Mouse (Mus musculus) forebrain, embryonic 13.5 days (tissue): ENCODE measurements around the gene Iqcf5. TPM values are rescaled to one million over a fixed set of nuclear protein-coding genes. Genes with fewer than 3 reads are reported as not detected.
A peak's percentile ranks its signal among the peaks of the same experiment; 100 is the strongest.

Experiments used
- ATAC-seq: fragments of 200-750 bp; cut with Nextera tagmentation; 2 replicates; pipeline ENCODE4 v1.8.0; 2017
- H3K27ac ChIP-seq: fragments of 300-500 bp; sonication (generic); 2 replicates; pipeline ENCODE4 v1.5.1; 2015; ENCODE audit warnings: inconsistent platforms, mild to moderate bottlenecking, moderate library complexity
- H3K27me3 ChIP-seq: fragments of 300-500 bp; sonication (generic); 2 replicates; pipeline ENCODE4 v1.6.1; 2015; ENCODE audit warnings: mild to moderate bottlenecking, inconsistent platforms
- H3K36me3 ChIP-seq: fragments of 300-500 bp; sonication (generic); 2 replicates; pipeline ENCODE4 v1.6.1; 2015; ENCODE audit warnings: mild to moderate bottlenecking, inconsistent platforms; ENCODE audit not compliant: poor library complexity, severe bottlenecking
- H3K4me1 ChIP-seq: fragments of 300-500 bp; sonication (generic); 2 replicates; pipeline ENCODE4 v1.6.1; 2015; ENCODE audit warnings: inconsistent platforms
- H3K4me2 ChIP-seq: fragments of 300-500 bp; sonication (generic); 2 replicates; pipeline ENCODE4 v1.6.1; 2015; ENCODE audit warnings: inconsistent platforms, mild to moderate bottlenecking, moderate library complexity
- H3K4me3 ChIP-seq: fragments of 300-500 bp; sonication (generic); 2 replicates; pipeline ENCODE4 v1.5.1; 2015; ENCODE audit warnings: mild to moderate bottlenecking, inconsistent platforms
- H3K9ac ChIP-seq: fragments of 300-500 bp; sonication (generic); 2 replicates; pipeline ENCODE4 v1.6.1; 2015; ENCODE audit warnings: mild to moderate bottlenecking, inconsistent platforms
- H3K9me3 ChIP-seq: fragments of 300-500 bp; sonication (generic); replicated peaks from 2 replicates; pipeline ENCODE4 v1.6.1; 2016; ENCODE audit warnings: inconsistent platforms
- WGBS: fragments of 180-500 bp; shearing (Covaris S2); methylation state at CpG from one replicate; pipeline ENCODE4 v1.1.7; 2015; 5-methylcytosine and 5-hydroxymethylcytosine counted together
- polyA plus RNA-seq: library from polyadenylated mRNA; unstranded; fragments of >200 nt; fragmentation: Nextera tagmentation; extraction: Ambion mirVana; gene quantifications from 2 replicates; pipeline ENCODE4 v1.2.1, GENCODE M21; 2015

The Iqcf5 gene
- polyA plus RNA-seq, 1 experiment from 2014 or later: not detected

DNA sequence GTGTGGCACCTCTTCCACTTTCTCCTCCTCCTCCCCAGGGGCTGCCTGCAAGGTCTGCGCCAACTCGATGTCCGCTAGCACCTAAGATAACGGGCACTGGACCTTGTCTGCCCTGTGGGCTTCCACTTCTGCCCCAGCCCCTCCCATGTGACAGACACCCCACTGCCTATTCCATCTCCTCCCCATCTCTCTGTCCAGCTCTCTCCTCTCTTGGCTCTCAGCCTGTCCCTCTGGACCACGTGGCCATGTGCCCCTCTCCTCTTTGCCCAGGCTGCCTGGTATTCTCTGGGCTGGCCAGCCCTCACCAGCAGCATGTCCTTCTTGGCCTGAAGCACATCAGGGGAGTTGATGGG, 40.6 kb upstream of the Iqcf5 start:
- H3K27me3 ChIP-seq: no peaks in the 10 kb centered on the region
- H3K9me3 ChIP-seq: no peaks in the 10 kb centered on the region
- no peak overlapping the region; the same call in 1 of the 2 replicates for H3K9ac ChIP-seq
- peaks cover 36% of the 10 kb centered on the region for H3K4me1 ChIP-seq
- no peaks in the 10 kb centered on the region for H3K36me3 ChIP-seq
- no peak for ATAC-seq
- no peak overlapping the region for H3K27ac ChIP-seq
- 79% methylated on average over 5 of the region's 5 CpGs for WGBS
- no peak overlapping the region for H3K4me2 ChIP-seq
- H3K4me3 ChIP-seq: no peak overlapping the region

DNA sequence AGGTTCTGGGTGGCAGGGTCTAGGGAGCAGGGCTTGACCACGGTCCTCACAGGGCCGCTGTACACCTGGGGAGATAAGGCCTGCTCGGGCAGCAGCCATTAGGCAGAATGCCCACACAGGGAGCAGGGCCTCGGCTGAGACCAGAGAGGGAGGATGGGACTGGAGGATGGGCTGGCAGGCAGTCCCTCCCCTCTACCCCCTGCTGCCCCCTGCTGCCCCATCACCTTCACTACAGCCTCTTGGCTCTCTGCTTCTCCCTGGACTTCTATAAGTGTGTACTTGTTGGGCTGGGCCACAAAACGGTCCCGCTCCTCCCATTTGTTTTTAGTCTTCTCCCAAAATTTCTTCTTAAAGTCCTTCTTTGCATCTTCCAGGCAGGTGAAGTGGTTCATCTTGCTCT, 39.9 kb upstream of the Iqcf5 start:
- H3K36me3 ChIP-seq: 0 out of 2 replicates have a peak, but pooled peaks cover 3% of the 10 kb centered on the region
- H3K27me3 ChIP-seq: no peaks in the 10 kb centered on the region
- no peak overlapping the region for H3K4me3 ChIP-seq
- 5% methylated on average over 6 of the region's 6 CpGs for WGBS
- H3K9ac ChIP-seq: 0 out of 2 replicates have a peak overlapping the region, but pooled peaks have one; percentile 2
- no peak overlapping the region for H3K27ac ChIP-seq
- no peak; the same call in 1 of the 2 replicates for ATAC-seq
- no peaks in the 10 kb centered on the region for H3K9me3 ChIP-seq
- H3K4me1 ChIP-seq: peaks cover 36% of the 10 kb centered on the region
- H3K4me2 ChIP-seq: peak overlapping the region; percentile 22; the same call in 1 of the 2 replicates

DNA sequence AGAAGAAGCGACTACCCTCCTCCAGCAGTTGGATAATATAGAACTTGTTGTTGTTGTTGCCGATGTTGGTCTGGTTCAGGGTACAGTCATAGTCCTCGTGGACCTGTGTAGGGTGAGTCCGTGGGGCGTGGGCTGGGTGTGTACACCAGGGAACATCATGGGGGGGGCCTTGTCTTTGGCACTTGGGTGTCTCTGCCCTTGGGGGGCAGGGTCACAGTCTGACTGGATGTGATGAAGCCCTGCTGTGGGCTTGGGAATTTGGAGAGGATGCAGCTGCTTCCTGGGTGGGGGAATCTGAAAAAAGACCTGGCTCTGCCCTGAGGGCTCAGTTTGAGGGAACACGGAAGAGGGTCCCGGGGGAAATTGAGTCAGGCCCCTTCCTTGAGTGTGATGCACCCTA, 39.3 kb upstream of the Iqcf5 start:
- ATAC-seq: no peak
- peaks cover 36% of the 10 kb centered on the region for H3K4me1 ChIP-seq
- peaks cover 8% of the 10 kb centered on the region; the same call in 1 of the 2 replicates for H3K36me3 ChIP-seq
- no peak overlapping the region for H3K4me3 ChIP-seq
- no peak overlapping the region for H3K27ac ChIP-seq
- H3K4me2 ChIP-seq: no peak overlapping the region
- WGBS: 61% methylated on average over 7 of the region's 7 CpGs
- H3K27me3 ChIP-seq: no peaks in the 10 kb centered on the region
- no peaks in the 10 kb centered on the region for H3K9me3 ChIP-seq
- no peak overlapping the region for H3K9ac ChIP-seq

DNA sequence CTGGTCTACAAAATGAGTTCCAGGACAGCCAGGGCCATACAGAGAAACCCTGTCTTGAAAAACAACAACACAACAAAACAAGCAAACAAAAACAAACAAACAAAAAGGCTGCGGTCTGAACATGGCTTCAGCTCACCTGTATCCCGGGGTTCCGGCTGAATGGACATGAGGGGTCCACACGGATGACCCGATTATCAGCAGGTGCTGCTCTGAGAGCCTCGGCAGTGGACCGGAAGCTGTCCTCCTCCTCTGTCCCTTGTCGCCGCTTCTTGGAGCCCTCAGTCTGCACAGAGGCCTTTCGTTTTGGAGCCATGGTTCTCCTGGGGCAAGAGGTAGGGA, 38.7 kb upstream of the Iqcf5 start, which contains the start of gene Rrp9:
Gene Rrp9 (plus strand): TSS at position 301 of the 339 bp plus-strand sequence.
- Histone ChIP-seq H3K27ac (no peak within 1 kb of the TSS), H3K4me2 (peak within 1 kb of the TSS; percentile 92), H3K27me3 (no peaks in the 10 kb centered on the region), H3K9ac (peak within 1 kb of the TSS; percentile 31; the same call in 1 of the 2 replicates), H3K36me3 (peaks cover 14% of the 10 kb centered on the region), H3K4me3 (0 out of 2 replicates have a peak within 1 kb of the TSS, but pooled peaks have one; percentile 70), H3K9me3 (no peaks in the 10 kb centered on the region), H3K4me1 (peaks cover 36% of the 10 kb centered on the region)
- 88% methylated on average over 10 of the region's 10 CpGs for WGBS
- no peak for ATAC-seq

DNA sequence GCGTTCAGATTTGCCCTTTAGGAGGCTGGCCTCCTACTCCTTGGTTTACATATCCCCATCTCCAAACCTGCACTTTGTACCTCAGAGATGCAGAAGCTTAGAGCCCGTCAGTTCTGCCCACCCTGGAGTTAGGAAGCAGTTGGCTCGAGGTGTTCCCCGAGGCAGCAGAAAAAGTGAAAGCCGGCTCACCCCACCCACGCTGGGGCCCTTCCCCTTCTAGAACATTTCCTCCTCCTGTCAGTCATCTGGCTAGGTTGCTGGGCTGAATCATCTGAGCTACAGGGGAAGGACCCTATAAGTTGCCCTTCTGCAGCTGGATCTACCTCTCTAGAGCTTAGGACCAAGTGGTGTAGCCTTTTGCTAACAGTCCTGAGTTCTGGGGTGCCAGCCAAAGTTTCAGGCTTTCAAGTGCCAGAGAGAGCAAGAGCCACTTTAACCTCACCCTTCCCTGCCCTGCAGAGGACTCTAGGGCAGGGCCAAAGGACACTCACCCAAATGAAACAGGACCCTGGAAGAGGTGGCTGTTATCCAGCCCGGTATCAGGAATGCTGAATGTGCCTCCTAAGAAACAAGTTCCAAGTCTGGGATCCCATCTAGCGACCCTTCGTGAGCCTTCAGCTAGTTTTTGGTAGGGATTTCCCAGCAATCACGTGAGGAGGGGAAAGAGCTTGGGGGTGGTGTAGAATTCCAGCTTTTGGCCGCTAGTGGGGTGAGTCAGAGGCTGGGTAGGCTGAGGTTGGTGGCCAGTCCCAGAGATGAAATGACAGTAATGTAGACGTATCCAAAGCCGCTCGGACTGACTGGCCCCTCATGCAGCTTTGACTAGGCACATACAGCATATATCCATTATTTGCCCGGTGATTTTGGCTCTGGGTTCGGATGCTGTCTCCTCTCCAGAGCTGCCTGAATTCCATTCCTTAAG, 38.1 kb upstream of the Iqcf5 start:
- peaks cover 21% of the 10 kb centered on the region for H3K36me3 ChIP-seq
- H3K27me3 ChIP-seq: no peaks in the 10 kb centered on the region
- H3K4me2 ChIP-seq: peak overlapping the region; percentile 92
- no peaks in the 10 kb centered on the region for H3K9me3 ChIP-seq
- peaks cover 36% of the 10 kb centered on the region for H3K4me1 ChIP-seq
- WGBS: 33% methylated on average over 16 of the region's 16 CpGs
- peak overlapping the region; percentile 31; the same call in 1 of the 2 replicates for H3K9ac ChIP-seq
- H3K27ac ChIP-seq: no peak overlapping the region
- 0 out of 2 replicates have a peak overlapping the region, but pooled peaks have one; percentile 70 for H3K4me3 ChIP-seq
- ATAC-seq: no peak; the same call in 1 of the 2 replicates

DNA sequence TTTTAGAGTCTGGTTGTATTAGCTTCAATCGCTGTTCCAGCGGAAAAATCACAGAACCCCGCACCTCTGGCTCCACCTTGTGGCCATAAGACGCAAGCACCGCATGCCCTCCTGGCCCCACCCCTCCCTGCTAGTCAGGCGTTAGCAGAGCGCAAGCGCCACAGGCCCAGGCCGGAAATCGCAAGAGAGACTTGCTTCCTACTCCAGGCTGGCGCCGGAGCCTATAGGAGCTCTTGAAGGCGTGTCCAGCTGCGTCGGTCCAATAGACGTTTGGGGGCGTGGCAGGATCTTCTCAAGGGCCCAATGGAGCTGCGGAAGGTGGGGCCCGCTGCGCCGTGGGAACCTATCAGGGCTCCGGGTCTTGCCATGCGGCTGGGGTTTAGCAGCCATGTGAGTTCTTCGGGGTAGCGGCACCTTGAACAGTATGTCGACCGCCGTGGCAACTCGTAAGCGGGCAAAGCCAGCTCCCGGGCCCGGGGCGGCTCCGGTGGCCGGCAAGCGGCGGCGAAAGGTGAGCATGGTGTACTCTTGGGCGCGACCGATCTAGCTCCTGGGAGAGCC, 37.4 kb upstream of the Iqcf5 start, which contains the start of gene Parp3:
Gene Parp3 (minus strand): TSS at position 26 of the 561 bp plus-strand sequence.
- H3K36me3 ChIP-seq: peaks cover 28% of the 10 kb centered on the region
- WGBS: under 1% methylated on average over 40 of the region's 41 CpGs
- peak within 1 kb of the TSS; percentile 68 for H3K9ac ChIP-seq
- H3K4me1 ChIP-seq: peaks cover 34% of the 10 kb centered on the region
- H3K27me3 ChIP-seq: no peaks in the 10 kb centered on the region
- no peak within 1 kb of the TSS for H3K27ac ChIP-seq
- peak within 1 kb of the TSS; percentile 70 for H3K4me3 ChIP-seq
- peak within 1 kb of the TSS; percentile 92 for H3K4me2 ChIP-seq
- H3K9me3 ChIP-seq: no peaks in the 10 kb centered on the region
- peak; percentile 98 for ATAC-seq

DNA sequence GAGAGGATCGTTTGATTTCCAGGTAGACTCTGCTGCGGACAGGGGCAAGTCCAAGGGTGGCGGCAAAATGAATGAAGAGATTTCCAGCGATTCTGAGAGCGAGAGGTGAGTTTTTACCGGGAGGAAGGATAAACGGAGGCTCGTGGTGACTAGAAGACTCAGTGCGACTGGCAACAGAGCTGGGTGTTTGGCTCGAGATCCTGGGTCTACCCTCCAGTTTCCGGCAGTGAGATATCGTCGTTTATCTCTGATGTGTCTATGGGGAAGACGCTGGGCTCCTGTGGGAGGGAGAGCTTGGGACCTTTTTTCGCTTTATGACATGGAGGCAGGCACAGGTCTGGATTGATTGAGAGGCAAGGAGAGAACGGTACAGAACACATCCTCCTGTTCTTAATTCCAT, 36.7 kb upstream of the Iqcf5 start:
- H3K9me3 ChIP-seq: no peaks in the 10 kb centered on the region
- H3K4me1 ChIP-seq: peaks cover 34% of the 10 kb centered on the region
- peak overlapping the region; percentile 70 for H3K4me3 ChIP-seq
- H3K9ac ChIP-seq: peak overlapping the region; percentile 68
- ATAC-seq: no peak
- no peaks in the 10 kb centered on the region for H3K27me3 ChIP-seq
- H3K27ac ChIP-seq: no peak overlapping the region
- peak overlapping the region; percentile 92 for H3K4me2 ChIP-seq
- H3K36me3 ChIP-seq: peaks cover 32% of the 10 kb centered on the region
- 6% methylated on average over 16 of the region's 16 CpGs for WGBS

DNA sequence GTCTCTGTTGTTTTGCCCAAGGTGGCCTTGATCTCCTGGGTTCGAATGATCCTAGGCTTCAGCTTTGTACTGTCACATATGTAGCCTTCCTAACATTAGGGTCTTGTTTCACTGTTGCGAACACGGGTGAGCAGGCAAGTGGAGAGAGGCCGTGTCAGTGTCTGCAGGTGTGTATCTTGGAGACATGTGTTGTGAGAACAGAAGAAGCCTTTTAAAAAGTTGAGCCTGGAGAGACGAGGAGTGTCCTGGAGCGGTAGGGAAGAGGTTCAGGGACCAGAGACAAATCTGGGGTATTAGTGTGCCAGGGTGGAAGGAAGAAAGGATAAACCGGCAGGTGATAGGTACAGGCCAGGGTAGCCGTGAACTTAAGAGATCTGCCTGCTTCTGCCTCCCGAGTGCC, 36.3 kb upstream of the Iqcf5 start:
- Histone ChIP-seq H3K4me3 (peak overlapping the region; percentile 70), H3K9me3 (no peaks in the 10 kb centered on the region), H3K36me3 (peaks cover 37% of the 10 kb centered on the region), H3K27ac (no peak overlapping the region), H3K27me3 (no peaks in the 10 kb centered on the region), H3K9ac (peak overlapping the region; percentile 68), H3K4me1 (peaks cover 34% of the 10 kb centered on the region), H3K4me2 (peak overlapping the region; percentile 92)
- no peak for ATAC-seq
- 87% methylated on average over 9 of the region's 9 CpGs for WGBS

DNA sequence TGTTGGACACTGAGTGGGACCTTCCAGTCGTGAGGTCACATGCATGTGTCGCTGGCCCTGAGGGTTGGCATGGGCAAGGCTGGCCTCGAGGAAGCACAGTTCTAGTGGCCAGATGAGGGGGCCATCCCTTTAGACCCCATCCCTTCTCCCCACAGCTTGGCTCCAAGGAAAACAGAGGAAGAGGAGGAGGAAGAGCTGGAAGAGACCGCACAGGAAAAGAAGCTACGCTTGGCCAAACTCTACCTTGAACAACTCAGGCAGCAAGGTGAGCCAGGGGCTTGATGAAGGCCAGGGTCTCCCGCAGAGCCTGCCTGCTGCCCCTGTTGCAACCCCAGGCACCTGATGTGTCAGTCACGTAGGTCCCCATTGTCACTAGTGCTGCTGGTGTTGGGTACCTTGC, 33.8 kb upstream of the Iqcf5 start:
- Histone ChIP-seq H3K9me3 (no peaks in the 10 kb centered on the region), H3K27ac (no peak overlapping the region), H3K36me3 (peaks cover 61% of the 10 kb centered on the region), H3K4me2 (no peak overlapping the region), H3K9ac (no peak overlapping the region), H3K4me3 (no peak overlapping the region), H3K4me1 (peaks cover 20% of the 10 kb centered on the region), H3K27me3 (no peaks in the 10 kb centered on the region)
- no peak for ATAC-seq
- 98% methylated on average over 7 of the region's 7 CpGs for WGBS

DNA sequence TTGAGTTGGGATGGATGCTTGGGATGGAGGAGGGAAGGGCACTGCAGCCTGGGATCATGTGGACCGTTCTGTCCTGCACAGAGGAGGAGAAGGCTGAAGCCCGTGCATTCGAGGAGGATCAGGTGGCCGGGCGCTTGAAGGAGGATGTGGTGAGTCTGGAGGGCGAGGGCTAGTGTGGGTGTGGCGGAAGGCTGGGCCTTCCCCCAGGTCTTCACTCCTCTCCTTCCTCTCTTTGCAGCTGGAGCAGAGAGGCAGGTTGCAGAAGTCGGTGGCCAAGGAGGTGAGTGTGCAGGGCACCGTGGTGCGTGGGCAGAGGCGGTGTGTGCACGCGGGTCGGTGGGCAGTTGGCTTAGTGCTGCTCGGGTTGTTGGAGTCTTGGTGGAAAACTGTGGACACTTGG, 33.3 kb upstream of the Iqcf5 start:
- peaks cover 67% of the 10 kb centered on the region for H3K36me3 ChIP-seq
- no peak overlapping the region for H3K4me2 ChIP-seq
- 95% methylated on average over 15 of the region's 15 CpGs for WGBS
- no peak overlapping the region for H3K4me3 ChIP-seq
- H3K27ac ChIP-seq: no peak overlapping the region
- H3K9ac ChIP-seq: no peak overlapping the region; the same call in 1 of the 2 replicates
- H3K4me1 ChIP-seq: peaks cover 18% of the 10 kb centered on the region
- no peak for ATAC-seq
- no peaks in the 10 kb centered on the region for H3K27me3 ChIP-seq
- no peaks in the 10 kb centered on the region for H3K9me3 ChIP-seq

DNA sequence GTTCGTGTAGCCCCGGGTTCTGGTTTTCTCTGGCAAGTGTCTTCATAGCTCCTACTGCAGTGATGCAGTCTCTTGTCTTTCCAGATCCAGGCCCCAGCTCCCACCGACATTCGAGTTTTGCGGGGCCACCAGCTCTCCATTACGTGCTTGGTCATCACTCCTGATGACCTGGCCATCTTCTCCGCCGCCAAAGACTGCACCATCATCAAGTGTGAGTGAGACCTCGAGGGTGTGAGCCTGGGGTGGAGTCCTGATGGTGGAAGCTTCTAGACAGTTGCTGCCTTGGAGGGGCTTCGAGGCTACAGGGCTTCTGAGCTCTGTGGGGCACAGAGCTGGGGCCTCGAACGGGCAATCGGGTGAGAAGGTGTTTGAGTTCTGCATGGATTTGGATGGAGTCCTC, 32.7 kb upstream of the Iqcf5 start:
- Histone ChIP-seq H3K4me2 (no peak overlapping the region), H3K36me3 (peaks cover 71% of the 10 kb centered on the region), H3K4me3 (no peak overlapping the region), H3K27me3 (no peaks in the 10 kb centered on the region), H3K9ac (no peak overlapping the region), H3K27ac (no peak overlapping the region), H3K9me3 (no peaks in the 10 kb centered on the region), H3K4me1 (peaks cover 14% of the 10 kb centered on the region)
- 92% methylated on average over 13 of the region's 13 CpGs for WGBS
- ATAC-seq: no peak

DNA sequence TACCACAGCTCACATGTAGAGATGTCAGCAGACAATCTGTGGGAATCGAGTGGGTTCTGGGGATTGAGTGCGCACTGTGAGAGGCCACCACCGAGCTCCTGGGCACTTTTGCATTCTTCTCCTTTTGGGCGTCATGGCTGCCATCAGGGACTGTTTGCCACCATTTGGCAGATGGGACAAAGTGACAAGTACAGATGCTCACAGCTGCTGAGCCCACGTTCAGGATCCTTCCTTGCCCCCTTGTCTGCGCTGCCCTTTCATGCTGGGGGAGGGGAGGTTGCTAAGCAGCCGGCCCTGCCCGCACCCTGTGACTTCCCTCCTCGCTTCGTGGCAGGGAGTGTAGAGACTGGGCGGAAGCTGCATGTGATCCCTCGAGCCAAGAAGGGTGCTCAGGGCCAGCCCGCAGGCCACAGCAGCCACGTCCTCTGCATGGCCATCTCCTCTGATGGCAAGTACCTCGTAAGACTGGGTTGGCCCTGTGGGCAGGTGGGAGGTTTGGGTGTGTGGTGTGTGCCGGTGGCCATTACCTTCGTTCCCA, 31.7 kb upstream of the Iqcf5 start:
- Histone ChIP-seq H3K27me3 (no peaks in the 10 kb centered on the region), H3K36me3 (peaks cover 71% of the 10 kb centered on the region), H3K4me2 (no peak overlapping the region), H3K4me3 (no peak overlapping the region), H3K9me3 (no peaks in the 10 kb centered on the region), H3K9ac (no peak overlapping the region), H3K27ac (no peak overlapping the region), H3K4me1 (peaks cover 11% of the 10 kb centered on the region)
- no peak for ATAC-seq
- 93% methylated on average over 15 of the region's 17 CpGs for WGBS
